ENCODE assay signal across 9 mouse cellular contexts in genomic region chr15:100422476-100422875, GRCm38 (mm10). TPM values are rescaled to one million over a fixed set of nuclear protein-coding genes. Genes with fewer than 3 reads are reported as not detected.
DNase-seq lines count a peak whose midpoint lies in the region; ATAC-seq and TF ChIP-seq lines count a peak whose summit lies in the region.
"Had no signal": no experiment of that assay in that cellular context is flagged by ENCODE, and none has a peak within 500 bp of the region (broad histone marks: within the 10 kb centered on the region; RNA-seq: fewer than 3 reads in every experiment).

No protein-coding gene starts in this region.

- H3K9me3 ChIP-seq in heart, embryonic 12.5 days (replicated peaks): no peaks in the 10 kb centered on the region
- H3K9me3 ChIP-seq in hindbrain, embryonic 15.5 days: no peaks in the 10 kb centered on the region
- H3K9me3 ChIP-seq in megakaryocyte, embryonic 14.5 days: peaks cover 10% of the 10 kb centered on the region; the same call in 1 of the 2 replicates

- DNase-seq in heart, postnatal 10 days: no peak
- no peak for DNase-seq in Muller cell, postnatal 12 days (ENCODE audit: inconsistent ontology term)

- peak; percentile 70 for ATAC-seq in heart, embryonic 12.5 days (ENCODE audit: insufficient number of reproducible peaks, low FRiP score)
- ATAC-seq in CD4-positive, CD25-positive, alpha-beta regulatory T cell, adult 4 months: peak; percentile 13
- peak; percentile 60 for ATAC-seq in hindbrain, embryonic 15.5 days (ENCODE audit: low FRiP score, low read depth)
- no peak for ATAC-seq in megakaryocyte-erythroid progenitor cell, adult 5-6 weeks (replicated peaks; ENCODE audit: low FRiP score, low TSS enrichment, poor library complexity, severe bottlenecking)

- H3K4me1 ChIP-seq in heart, embryonic 12.5 days (replicated peaks): peaks cover 51% of the 10 kb centered on the region
- H3K4me1 ChIP-seq in bone marrow macrophage, adult 2 months (ENCODE audit: control insufficient read depth, insufficient read depth, low read length): peaks cover 35% of the 10 kb centered on the region
- H3K4me1 ChIP-seq in hindbrain, embryonic 15.5 days (replicated peaks): peaks cover 46% of the 10 kb centered on the region
- peaks cover 65% of the 10 kb centered on the region for H3K4me1 ChIP-seq in megakaryocyte, embryonic 14.5 days

- peak overlapping the region; percentile 78 for H3K4me2 ChIP-seq in heart, embryonic 12.5 days
- peak overlapping the region; percentile 95 for H3K4me2 ChIP-seq in hindbrain, embryonic 15.5 days

- no peaks in the 10 kb centered on the region for H3K36me3 ChIP-seq in heart, embryonic 12.5 days
- H3K36me3 ChIP-seq in hindbrain, embryonic 15.5 days: no peaks in the 10 kb centered on the region
- peaks cover 6% of the 10 kb centered on the region for H3K36me3 ChIP-seq in megakaryocyte, embryonic 14.5 days (replicated peaks; ENCODE audit: low read length)

- no peak for TF ChIP-seq CTCF in bone marrow macrophage, adult 2 months (IDR thresholded peaks at IDR 0.05; ENCODE audit: low read depth, low read length)

- peak overlapping the region; percentile 5; the same call in 1 of the 2 replicates for H3K27ac ChIP-seq in heart, embryonic 12.5 days (ENCODE audit: poor library complexity, severe bottlenecking)
- H3K27ac ChIP-seq in bone marrow macrophage, adult 2 months (ENCODE audit: insufficient read depth, low read depth, low read length): peak overlapping the region; percentile 92
- H3K27ac ChIP-seq in hindbrain, embryonic 15.5 days (replicated peaks): peak overlapping the region; percentile 36

- TF ChIP-seq POLR2A in bone marrow macrophage, adult 2 months (IDR thresholded peaks at IDR 0.05; ENCODE audit: borderline replicate concordance, low read depth, low read length): no peak

- intact Hi-C loops in heart, postnatal 10 days (cut with DNase I): no loop called here

- H3K4me3 ChIP-seq in heart, embryonic 12.5 days: peak overlapping the region; percentile 86
- peak overlapping the region; percentile 72 for H3K4me3 ChIP-seq in bone marrow macrophage, adult 2 months (ENCODE audit: insufficient read depth, low read length)
- H3K4me3 ChIP-seq in hindbrain, embryonic 15.5 days: peak overlapping the region; percentile 93
- peak overlapping the region; percentile 96 for H3K4me3 ChIP-seq in megakaryocyte, embryonic 14.5 days (replicated peaks)

- H3K9ac ChIP-seq in heart, embryonic 12.5 days: peak overlapping the region; percentile 88
- H3K9ac ChIP-seq in hindbrain, embryonic 15.5 days: peak overlapping the region; percentile 87

- under 1% methylated on average over 31 of the region's 44 CpGs for WGBS in heart, embryonic 12.5 days
- WGBS in hindbrain, embryonic 15.5 days: under 1% methylated on average over 41 of the region's 44 CpGs

- H3K27me3 ChIP-seq in heart, embryonic 12.5 days (replicated peaks): peaks cover 21% of the 10 kb centered on the region
- H3K27me3 ChIP-seq in hindbrain, embryonic 15.5 days: peaks cover 15% of the 10 kb centered on the region
- H3K27me3 ChIP-seq in megakaryocyte, embryonic 14.5 days (replicated peaks): peaks cover 37% of the 10 kb centered on the region

RNA-seq across cellular contexts. Expression of gene Gm5475, which starts 0.5 kb away (rescaled TPM):
- 0.12 TPM in 1 of 2 replicates, not detected in the other for polyA plus RNA-seq in heart, embryonic 12.5 days (2016; fragmentation: Nextera tagmentation; extraction: Ambion mirVana)
- total RNA-seq in heart, postnatal 10 days (2021): not detected
- polyA plus RNA-seq in CD4-positive, CD25-positive, alpha-beta regulatory T cell, adult 4 months (2017; shearing (Covaris generic)): not detected
- polyA plus RNA-seq in bone marrow macrophage, adult 2 months (2012; ENCODE audit: insufficient read depth, insufficient read length, missing spikeins): not detected in 2 replicates
- polyA plus RNA-seq in hindbrain, embryonic 15.5 days (2015; fragmentation: Nextera tagmentation; extraction: Ambion mirVana): 0.18 and 0.19 TPM in 2 replicates
- polyA plus RNA-seq in megakaryocyte, embryonic 14.5 days (2012; ENCODE audit: insufficient read depth, low replicate concordance): not detected in 2 replicates
- total RNA-seq in megakaryocyte-erythroid progenitor cell, adult 5-6 weeks (2014; fragmentation: Nextera tagmentation): not detected in 2 replicates
- not detected in 2 replicates for total RNA-seq in megakaryocyte-erythroid progenitor cell, adult 5-6 weeks (2017)
- total RNA-seq: neutrophil, adult 5-6 weeks had no signal

RNA-seq across cellular contexts. Expression of gene Slc11a2, which starts 2.4 kb away (rescaled TPM):
- 15.5 and 20.8 TPM in 2 replicates for polyA plus RNA-seq in heart, embryonic 12.5 days (2016; fragmentation: Nextera tagmentation; extraction: Ambion mirVana)
- 10 to 100 TPM; 45.0 to 46.7 TPM for total RNA-seq in heart, postnatal 10 days (2021)
- polyA plus RNA-seq in CD4-positive, CD25-positive, alpha-beta regulatory T cell, adult 4 months (2017; shearing (Covaris generic)): 10 to 100 TPM; 31.4 to 39.1 TPM
- polyA plus RNA-seq in bone marrow macrophage, adult 2 months (2012; ENCODE audit: insufficient read depth, insufficient read length, missing spikeins): 64.3 and 68.0 TPM in 2 replicates
- 19.9 and 27.6 TPM in 2 replicates for polyA plus RNA-seq in hindbrain, embryonic 15.5 days (2015; fragmentation: Nextera tagmentation; extraction: Ambion mirVana)
- polyA plus RNA-seq in megakaryocyte, embryonic 14.5 days (2012; ENCODE audit: insufficient read depth, low replicate concordance): 0.62 TPM in 1 of 2 replicates, not detected in the other
- total RNA-seq in megakaryocyte-erythroid progenitor cell, adult 5-6 weeks (2014; fragmentation: Nextera tagmentation): 67.0 and 82.9 TPM in 2 replicates
- total RNA-seq in megakaryocyte-erythroid progenitor cell, adult 5-6 weeks (2017): 29.2 and 32.5 TPM in 2 replicates

RNA-seq across cellular contexts. Expression of gene Letmd1, which starts 46.3 kb away (rescaled TPM):
- polyA plus RNA-seq in heart, embryonic 12.5 days (2016; fragmentation: Nextera tagmentation; extraction: Ambion mirVana): 17.7 and 19.4 TPM in 2 replicates
- total RNA-seq in heart, postnatal 10 days (2021): 10 to 100 TPM; 22.3 to 44.6 TPM
- polyA plus RNA-seq in CD4-positive, CD25-positive, alpha-beta regulatory T cell, adult 4 months (2017; shearing (Covaris generic)): 10 to 100 TPM; 52.3 to 82.7 TPM
- polyA plus RNA-seq in bone marrow macrophage, adult 2 months (2012; ENCODE audit: insufficient read depth, insufficient read length, missing spikeins): 41.7 and 45.7 TPM in 2 replicates
- 55.5 and 56.7 TPM in 2 replicates for polyA plus RNA-seq in hindbrain, embryonic 15.5 days (2015; fragmentation: Nextera tagmentation; extraction: Ambion mirVana)
- 21.1 and 42.7 TPM in 2 replicates for polyA plus RNA-seq in megakaryocyte, embryonic 14.5 days (2012; ENCODE audit: insufficient read depth, low replicate concordance)
- 42.9 and 43.9 TPM in 2 replicates for total RNA-seq in megakaryocyte-erythroid progenitor cell, adult 5-6 weeks (2014; fragmentation: Nextera tagmentation)
- 19.5 and 23.3 TPM in 2 replicates for total RNA-seq in megakaryocyte-erythroid progenitor cell, adult 5-6 weeks (2017)

RNA-seq across cellular contexts. Expression of gene Higd1c, which starts 58.1 kb away (rescaled TPM):
- polyA plus RNA-seq in heart, embryonic 12.5 days (2016; fragmentation: Nextera tagmentation; extraction: Ambion mirVana): not detected in 2 replicates
- total RNA-seq in heart, postnatal 10 days (2021): not detected
- not detected for polyA plus RNA-seq in CD4-positive, CD25-positive, alpha-beta regulatory T cell, adult 4 months (2017; shearing (Covaris generic))
- polyA plus RNA-seq in bone marrow macrophage, adult 2 months (2012; ENCODE audit: insufficient read depth, insufficient read length, missing spikeins): not detected in 2 replicates
- 0.38 TPM in 1 of 2 replicates, not detected in the other for polyA plus RNA-seq in hindbrain, embryonic 15.5 days (2015; fragmentation: Nextera tagmentation; extraction: Ambion mirVana)
- polyA plus RNA-seq in megakaryocyte, embryonic 14.5 days (2012; ENCODE audit: insufficient read depth, low replicate concordance): not detected in 2 replicates
- total RNA-seq in megakaryocyte-erythroid progenitor cell, adult 5-6 weeks (2014; fragmentation: Nextera tagmentation): not detected in 2 replicates
- not detected in 2 replicates for total RNA-seq in megakaryocyte-erythroid progenitor cell, adult 5-6 weeks (2017)
- total RNA-seq: neutrophil, adult 5-6 weeks had no signal

Comparison
In these comparisons a context has a peak if more than half of its experiments do, and no peak if none do; other contexts are left out.
1. H3K27ac ChIP-seq: peak in every context shown above with its lines; median percentile 92 in bone marrow macrophage, adult 2 months; 36 in hindbrain, embryonic 15.5 days; 5 in heart, embryonic 12.5 days.
2. RNA of gene Slc11a2, which starts 2.4 kb away (polyA plus RNA-seq): 64.3 to 68.0 TPM in bone marrow macrophage, adult 2 months, 31.4 to 39.1 TPM in CD4-positive, CD25-positive, alpha-beta regulatory T cell, adult 4 months, 19.9 to 27.6 TPM in hindbrain, embryonic 15.5 days and 15.5 to 20.8 TPM in heart, embryonic 12.5 days; 0.62 TPM in megakaryocyte, embryonic 14.5 days; every median in the first group is over 10 times any median in the second.
3. Peak in every context shown above with its lines, with median percentiles within 50 percentile points of each other: H3K4me3 ChIP-seq.